Mouse (Mus musculus) MEL (cell line): Measurements from ENCODE around the gene Pdzd8.

Source experiments
- BHLHE40 ChIP-seq: IDR thresholded peaks from 2 replicates; pipeline ENCODE4 v1.6.1; 2012; ENCODE audit warnings: low read depth, mild to moderate bottlenecking, inconsistent platforms, low read length, improper control_type of control experiment, borderline replicate concordance
- CHD1 ChIP-seq: IDR thresholded peaks from 2 replicates; pipeline ENCODE4 v1.6.1; 2012; ENCODE audit warnings: low read depth, mild to moderate bottlenecking, inconsistent platforms, low read length, improper control_type of control experiment
- CHD2 ChIP-seq: IDR thresholded peaks from 2 replicates; pipeline ENCODE4 v1.6.1; 2011; ENCODE audit warnings: low read length, improper control_type of control experiment
- CTCF ChIP-seq, 3 experiments: IDR thresholded peaks in 2 of 3; conservative IDR thresholded peaks in 1 of 3; 2 replicates each; pipeline ENCODE4 v1.5.1; 2011 to 2012; ENCODE audit warnings: low read length in 3 of 3, low read depth in 2 of 3, mild to moderate bottlenecking in 2 of 3, improper control_type of control experiment in 1 of 3, inconsistent platforms in 1 of 3, mixed read lengths in 1 of 3, moderate library complexity in 1 of 3; ENCODE audit not compliant: control insufficient read depth in 1 of 3, insufficient read depth in 1 of 3, poor library complexity in 1 of 3, severe bottlenecking in 1 of 3
- GATA1 ChIP-seq: IDR thresholded peaks from 2 replicates; pipeline ENCODE4 v1.6.1; 2011; ENCODE audit warnings: low read depth, low read length, improper control_type of control experiment
- HCFC1 ChIP-seq: IDR thresholded peaks from 2 replicates; pipeline ENCODE4 v1.6.1; 2012; ENCODE audit warnings: low read depth, mild to moderate bottlenecking, inconsistent platforms, low read length, improper control_type of control experiment, moderate library complexity
- KAT2A ChIP-seq: conservative IDR thresholded peaks from 2 replicates; pipeline ENCODE4 v1.6.1; 2012; ENCODE audit warnings: low read depth, low read length, improper control_type of control experiment, inconsistent platforms
- MYC ChIP-seq: IDR thresholded peaks from 2 replicates; pipeline ENCODE4 v1.6.1; 2011; ENCODE audit warnings: low read depth, mild to moderate bottlenecking, low read length, improper control_type of control experiment, moderate library complexity
- NELFE ChIP-seq: IDR thresholded peaks from 2 replicates; pipeline ENCODE4 v1.6.1; 2011; ENCODE audit warnings: low read depth, low read length, improper control_type of control experiment
- POLR2A ChIP-seq, 2 experiments: IDR thresholded peaks; 2 replicates each; pipeline ENCODE4 v1.6.1; 2011 to 2012; ENCODE audit warnings: low read length in 2 of 2, mild to moderate bottlenecking in 2 of 2, control low read depth in 1 of 2, improper control_type of control experiment in 1 of 2, low read depth in 1 of 2, moderate library complexity in 1 of 2; ENCODE audit not compliant: control insufficient read depth in 1 of 2, insufficient read depth in 1 of 2, poor library complexity in 1 of 2
- POLR2AphosphoS2 ChIP-seq: IDR thresholded peaks from 2 replicates; pipeline ENCODE4 v1.6.1; 2011; ENCODE audit warnings: low read length, improper control_type of control experiment
- SMC3 ChIP-seq: IDR thresholded peaks from 2 replicates; pipeline ENCODE4 v1.6.1; 2011; ENCODE audit warnings: low read depth, low read length, improper control_type of control experiment
- ZMIZ1 ChIP-seq: IDR thresholded peaks from 2 replicates; pipeline ENCODE4 v1.6.1; 2012; ENCODE audit warnings: low read depth, mild to moderate bottlenecking, inconsistent platforms, low read length, improper control_type of control experiment, moderate library complexity

GRCm38 (mm10) chr19:59345081-59345657 lies 411 bp downstream of the Pdzd8 start:
- TF ChIP-seq BHLHE40 (no peak), POLR2A (IDR thresholded peaks at IDR 0.05; ENCODE audit: control insufficient read depth in 1 of 2, insufficient read depth in 1 of 2, low read depth in 1 of 2, low read length in 2 of 2, poor library complexity in 1 of 2) (no peak; a peak in 2 of 4 replicates), HCFC1 (no peak), CTCF (IDR thresholded peaks at IDR 0.05 in 2 of 3, conservative IDR thresholded peaks at IDR 0.05 in 1 of 3; ENCODE audit: control insufficient read depth in 1 of 3, insufficient read depth in 1 of 3, low read depth in 2 of 3, low read length in 3 of 3, poor library complexity in 1 of 3, severe bottlenecking in 1 of 3) (no peak), CHD1 (no peak), CHD2 (no peak), SMC3 (no peak), POLR2AphosphoS2 (no peak), KAT2A (no peak), ZMIZ1 (no peak), MYC (no peak), GATA1 (no peak), NELFE (no peak)
